Mouse (Mus musculus) myocyte (in vitro differentiated cells): Measurements from ENCODE around the gene Mrtfb. TPM values are rescaled to one million over a fixed set of nuclear protein-coding genes. Genes with fewer than 3 reads are reported as not detected.

Source experiments
- H3K27me3 ChIP-seq: one replicate; pipeline ENCODE4 v1.6.1; 2011; ENCODE audit not compliant: control insufficient read depth, insufficient read depth, insufficient read length
- H3K36me3 ChIP-seq: one replicate; pipeline ENCODE4 v1.6.1; 2011; ENCODE audit not compliant: control insufficient read depth, insufficient read depth
- H3K4me2 ChIP-seq: one replicate; pipeline ENCODE4 v1.6.1; 2011; ENCODE audit warnings: low read depth, control low read depth
- H3K4me3 ChIP-seq: one replicate; pipeline ENCODE4 v1.5.1; 2011; ENCODE audit warnings: mild to moderate bottlenecking, control low read depth, moderate library complexity
- H3K79me2 ChIP-seq: one replicate; pipeline ENCODE4 v1.6.1; 2011; ENCODE audit not compliant: control insufficient read depth, insufficient read depth
- H3ac ChIP-seq: one replicate; pipeline ENCODE4 v1.6.1; 2011; ENCODE audit not compliant: control insufficient read depth, insufficient read length
- CEBPB ChIP-seq: IDR thresholded peaks from 2 replicates; pipeline ENCODE4 v1.6.1; 2011; ENCODE audit warnings: mild to moderate bottlenecking, moderate library complexity; ENCODE audit not compliant: poor library complexity, insufficient read depth, severe bottlenecking
- E2F4 ChIP-seq: IDR thresholded peaks from one replicate; pipeline ENCODE4 v1.6.1; 2011; ENCODE audit warnings: mild to moderate bottlenecking, control low read depth, moderate library complexity; ENCODE audit not compliant: insufficient read depth
- MAX ChIP-seq: IDR thresholded peaks from one replicate; pipeline ENCODE4 v1.6.1; 2011; ENCODE audit warnings: low read depth, mild to moderate bottlenecking, control low read depth
- MYOD1 ChIP-seq, 3 experiments: IDR thresholded peaks; one replicate each; pipeline ENCODE4 v1.6.1; 2011; ENCODE audit warnings: control low read depth in 2 of 3, low read depth in 2 of 3, mild to moderate bottlenecking in 2 of 3, moderate library complexity in 1 of 3; ENCODE audit not compliant: insufficient read length in 2 of 3, control insufficient read depth in 1 of 3
- MYOG ChIP-seq, 3 experiments: IDR thresholded peaks; one replicate each; pipeline ENCODE4 v1.6.1; 2011; ENCODE audit warnings: control low read depth in 2 of 3, low read depth in 2 of 3, mild to moderate bottlenecking in 2 of 3; ENCODE audit not compliant: insufficient read length in 2 of 3, control insufficient read depth in 1 of 3, insufficient read depth in 1 of 3
- POLR2A ChIP-seq: IDR thresholded peaks from one replicate; pipeline ENCODE4 v1.6.1; 2011; ENCODE audit warnings: low read depth, mild to moderate bottlenecking, control low read depth, moderate library complexity; ENCODE audit not compliant: insufficient read length
- POLR2AphosphoS2 ChIP-seq: IDR thresholded peaks from one replicate; pipeline ENCODE4 v1.6.1; 2011; ENCODE audit warnings: low read depth, control low read depth; ENCODE audit not compliant: insufficient read length
- REST ChIP-seq: IDR thresholded peaks from one replicate; pipeline ENCODE4 v1.6.1; 2011; ENCODE audit warnings: mild to moderate bottlenecking, control low read depth, moderate library complexity; ENCODE audit not compliant: insufficient read depth, insufficient read length
- SRF ChIP-seq: IDR thresholded peaks from one replicate; pipeline ENCODE4 v1.6.1; 2011; ENCODE audit warnings: low read depth; ENCODE audit not compliant: control insufficient read depth, insufficient read length
- TCF12 ChIP-seq: IDR thresholded peaks from one replicate; pipeline ENCODE4 v1.6.1; 2011; ENCODE audit warnings: mild to moderate bottlenecking, control low read depth; ENCODE audit not compliant: poor library complexity, insufficient read depth, severe bottlenecking
- TCF3 ChIP-seq: IDR thresholded peaks from one replicate; pipeline ENCODE4 v1.6.1; 2011; ENCODE audit warnings: low read depth, control low read depth; ENCODE audit not compliant: insufficient read length
- USF1 ChIP-seq: IDR thresholded peaks from one replicate; pipeline ENCODE4 v1.6.1; 2011; ENCODE audit warnings: low read depth, mild to moderate bottlenecking, control low read depth, moderate library complexity
- polyA plus RNA-seq: library from polyadenylated mRNA; unstranded; fragments of >200 nt; fragmentation: generic; extraction: Trizol; gene quantifications from one replicate; pipeline ENCODE4 v1.2.1, GENCODE M21; 2012; ENCODE audit warnings: missing spikeins

Mrtfb gene
- polyA plus RNA-seq, 1 experiment: 5.2 TPM

GRCm38 (mm10) chr16:13217951-13218350 is 38.3 kb upstream of the Mrtfb start:
- Histone ChIP-seq H3ac (no peak overlapping the region), H3K27me3 (no peaks in the 10 kb centered on the region), H3K4me3 (no peak overlapping the region), H3K4me2 (no peak overlapping the region), H3K79me2 (no peaks in the 10 kb centered on the region), H3K36me3 (no peaks in the 10 kb centered on the region)
- no peak for TF ChIP-seq TCF3
- TF ChIP-seq POLR2AphosphoS2: no peak
- no peak for TF ChIP-seq POLR2A
- no peak for TF ChIP-seq TCF12
- TF ChIP-seq CEBPB: no peak
- no peak for TF ChIP-seq MYOG (IDR thresholded peaks at IDR 0.05; ENCODE audit: control insufficient read depth in 1 of 3, insufficient read depth in 1 of 3, insufficient read length in 2 of 3, low read depth in 2 of 3)
- TF ChIP-seq USF1: no peak
- TF ChIP-seq REST: no peak
- TF ChIP-seq E2F4: no peak
- TF ChIP-seq SRF: no peak
- TF ChIP-seq MYOD1 (IDR thresholded peaks at IDR 0.05; ENCODE audit: control insufficient read depth in 1 of 3, insufficient read length in 2 of 3, low read depth in 2 of 3): no peak
- TF ChIP-seq MAX: no peak

DNA sequence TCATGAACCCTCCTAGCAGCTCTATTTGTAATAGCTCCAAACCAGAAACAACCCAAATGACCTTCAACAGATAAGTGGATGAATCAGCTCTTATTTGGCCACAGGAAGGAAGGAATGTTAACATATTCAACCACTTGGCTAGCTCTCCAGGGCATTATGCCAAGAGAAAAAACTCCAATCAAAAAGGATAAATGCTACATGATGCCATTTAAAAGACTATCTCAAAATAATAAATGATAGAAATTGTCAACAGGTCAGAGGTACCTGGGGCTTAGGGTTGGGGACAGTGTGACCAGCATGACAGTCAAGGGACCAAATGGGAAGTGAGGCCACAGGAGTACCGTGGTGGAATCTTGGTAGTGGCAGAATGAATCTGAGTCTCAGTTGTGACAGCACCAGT is 34.8 kb upstream of the Mrtfb start:
- TF ChIP-seq E2F4: no peak
- no peaks in the 10 kb centered on the region for H3K36me3 ChIP-seq
- no peak overlapping the region for H3K4me3 ChIP-seq
- no peaks in the 10 kb centered on the region for H3K79me2 ChIP-seq
- no peak overlapping the region for H3K4me2 ChIP-seq
- H3ac ChIP-seq: no peak overlapping the region
- no peaks in the 10 kb centered on the region for H3K27me3 ChIP-seq

- H3K4me2 ChIP-seq: no peak overlapping the region
- H3ac ChIP-seq: no peak overlapping the region
- H3K79me2 ChIP-seq: no peaks in the 10 kb centered on the region
- no peak for TF ChIP-seq USF1
- TF ChIP-seq MYOG (IDR thresholded peaks at IDR 0.05; ENCODE audit: control insufficient read depth in 1 of 3, insufficient read depth in 1 of 3, insufficient read length in 2 of 3, low read depth in 2 of 3): no peak
- no peak for TF ChIP-seq CEBPB
- no peak for TF ChIP-seq POLR2A
- TF ChIP-seq MYOD1 (IDR thresholded peaks at IDR 0.05; ENCODE audit: control insufficient read depth in 1 of 3, insufficient read length in 2 of 3, low read depth in 2 of 3): no peak
- no peak for TF ChIP-seq REST
- no peak for TF ChIP-seq TCF3
- TF ChIP-seq E2F4: no peak
- no peak for TF ChIP-seq SRF
- TF ChIP-seq POLR2AphosphoS2: no peak
- no peak for TF ChIP-seq TCF12
- no peak for TF ChIP-seq MAX
- H3K36me3 ChIP-seq: no peaks in the 10 kb centered on the region
- H3K4me3 ChIP-seq: no peak overlapping the region
- H3K27me3 ChIP-seq: no peaks in the 10 kb centered on the region
These were observed 24.2 kb upstream of the Mrtfb start for GRCm38 (mm10) chr16:13232043-13232442.

GRCm38 (mm10) chr16:13232912-13233802 is 23.1 kb upstream of the Mrtfb start:
- H3K4me2 ChIP-seq: no peak overlapping the region
- H3K79me2 ChIP-seq: no peaks in the 10 kb centered on the region
- no peaks in the 10 kb centered on the region for H3K36me3 ChIP-seq
- H3K27me3 ChIP-seq: no peaks in the 10 kb centered on the region
- H3K4me3 ChIP-seq: no peak overlapping the region
- no peak for TF ChIP-seq REST
- TF ChIP-seq SRF: no peak
- TF ChIP-seq MYOG (IDR thresholded peaks at IDR 0.05; ENCODE audit: control insufficient read depth in 1 of 3, insufficient read depth in 1 of 3, insufficient read length in 2 of 3, low read depth in 2 of 3): no peak
- no peak for TF ChIP-seq MAX
- no peak for TF ChIP-seq POLR2AphosphoS2
- no peak for TF ChIP-seq TCF12
- TF ChIP-seq E2F4: no peak
- TF ChIP-seq MYOD1 (IDR thresholded peaks at IDR 0.05; ENCODE audit: control insufficient read depth in 1 of 3, insufficient read length in 2 of 3, low read depth in 2 of 3): no peak
- TF ChIP-seq TCF3: no peak
- TF ChIP-seq CEBPB: no peak
- TF ChIP-seq POLR2A: no peak
- H3ac ChIP-seq: no peak overlapping the region

DNA sequence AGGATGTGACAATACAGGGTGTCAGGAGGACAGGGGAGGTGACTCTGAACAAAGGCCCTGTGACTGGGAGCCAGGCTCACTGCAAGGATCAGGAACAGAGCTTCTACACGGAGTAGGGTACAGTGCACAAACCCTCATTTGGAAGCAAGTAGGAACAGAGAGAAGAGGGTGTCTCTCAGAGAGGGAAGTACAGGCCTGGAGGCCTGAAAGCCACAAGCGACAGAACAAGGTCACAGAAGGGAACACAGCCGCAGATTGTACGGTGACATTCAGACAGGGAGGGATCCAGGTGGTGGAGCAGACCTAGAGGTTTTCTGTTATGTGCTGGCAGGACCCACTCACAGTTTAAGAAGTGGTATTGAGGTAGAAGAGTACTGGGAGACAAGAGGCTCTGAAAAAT is 17.2 kb upstream of the Mrtfb start:
- Histone ChIP-seq H3K79me2 (no peaks in the 10 kb centered on the region), H3K4me2 (no peak overlapping the region), H3K4me3 (no peak overlapping the region), H3ac (no peak overlapping the region), H3K27me3 (no peaks in the 10 kb centered on the region), H3K36me3 (no peaks in the 10 kb centered on the region)
- no peak for TF ChIP-seq REST
- no peak for TF ChIP-seq TCF3
- TF ChIP-seq TCF12: no peak
- no peak for TF ChIP-seq SRF
- no peak for TF ChIP-seq MYOG (IDR thresholded peaks at IDR 0.05; ENCODE audit: control insufficient read depth in 1 of 3, insufficient read depth in 1 of 3, insufficient read length in 2 of 3, low read depth in 2 of 3)
- no peak for TF ChIP-seq MYOD1 (IDR thresholded peaks at IDR 0.05; ENCODE audit: control insufficient read depth in 1 of 3, insufficient read length in 2 of 3, low read depth in 2 of 3)
- TF ChIP-seq MAX: no peak
- no peak for TF ChIP-seq CEBPB
- TF ChIP-seq POLR2A: no peak
- no peak for TF ChIP-seq USF1
- TF ChIP-seq POLR2AphosphoS2: no peak
- no peak for TF ChIP-seq E2F4
